Mouse (Mus musculus): ENCODE measurements around the gene Olfr47. TPM values are rescaled to one million over a fixed set of nuclear protein-coding genes. Genes with fewer than 3 reads are reported as not detected.

Olfr47 gene
- polyA plus RNA-seq, 1 experiment from 2014 or later, result not detected

- H3K9me3 ChIP-seq (ENCODE audit: low read length), result no peaks in the 10 kb centered on the region
- H3K4me2 ChIP-seq (replicated peaks; ENCODE audit: low read depth, low read length), result no peak overlapping the region
- peak; percentile 74 for ATAC-seq (ENCODE audit: low FRiP score, low TSS enrichment)
- H3K4me3 ChIP-seq (ENCODE audit: low read length), result no peak overlapping the region
- WGBS, result 51% methylated on average over 7 of the region's 7 CpGs
- no peaks in the 10 kb centered on the region for H3K36me3 ChIP-seq (ENCODE audit: insufficient read depth, low read length)
- no peak overlapping the region for H3K9ac ChIP-seq (replicated peaks; ENCODE audit: low read length)
- H3K27ac ChIP-seq (ENCODE audit: low read length), result no peak overlapping the region
- H3K27me3 ChIP-seq (ENCODE audit: insufficient read depth, low read length), result no peaks in the 10 kb centered on the region
- H3K4me1 ChIP-seq (ENCODE audit: insufficient read depth, low read length), result no peaks in the 10 kb centered on the region
Observed at GRCm38 (mm10) chr6:43254193-43254926, 23.0 kb downstream of the Olfr47 start.

GRCm38 (mm10) chr6:43260756-43261155, 29.4 kb downstream of the Olfr47 start:
- H3K9me3 ChIP-seq (ENCODE audit: low read length), result no peaks in the 10 kb centered on the region
- H3K27me3 ChIP-seq (ENCODE audit: insufficient read depth, low read length), result no peaks in the 10 kb centered on the region
- H3K36me3 ChIP-seq (ENCODE audit: insufficient read depth, low read length), result no peaks in the 10 kb centered on the region
- H3K9ac ChIP-seq (replicated peaks; ENCODE audit: low read length), result no peak overlapping the region
- ATAC-seq (ENCODE audit: low FRiP score, low TSS enrichment), result no peak
- no peak overlapping the region for H3K27ac ChIP-seq (ENCODE audit: low read length)
- WGBS, result 70% methylated on average over 2 of the region's 2 CpGs
- peaks cover 8% of the 10 kb centered on the region for H3K4me1 ChIP-seq (ENCODE audit: insufficient read depth, low read length)
- H3K4me2 ChIP-seq (replicated peaks; ENCODE audit: low read depth, low read length), result no peak overlapping the region
- no peak overlapping the region for H3K4me3 ChIP-seq (ENCODE audit: low read length)

DNA sequence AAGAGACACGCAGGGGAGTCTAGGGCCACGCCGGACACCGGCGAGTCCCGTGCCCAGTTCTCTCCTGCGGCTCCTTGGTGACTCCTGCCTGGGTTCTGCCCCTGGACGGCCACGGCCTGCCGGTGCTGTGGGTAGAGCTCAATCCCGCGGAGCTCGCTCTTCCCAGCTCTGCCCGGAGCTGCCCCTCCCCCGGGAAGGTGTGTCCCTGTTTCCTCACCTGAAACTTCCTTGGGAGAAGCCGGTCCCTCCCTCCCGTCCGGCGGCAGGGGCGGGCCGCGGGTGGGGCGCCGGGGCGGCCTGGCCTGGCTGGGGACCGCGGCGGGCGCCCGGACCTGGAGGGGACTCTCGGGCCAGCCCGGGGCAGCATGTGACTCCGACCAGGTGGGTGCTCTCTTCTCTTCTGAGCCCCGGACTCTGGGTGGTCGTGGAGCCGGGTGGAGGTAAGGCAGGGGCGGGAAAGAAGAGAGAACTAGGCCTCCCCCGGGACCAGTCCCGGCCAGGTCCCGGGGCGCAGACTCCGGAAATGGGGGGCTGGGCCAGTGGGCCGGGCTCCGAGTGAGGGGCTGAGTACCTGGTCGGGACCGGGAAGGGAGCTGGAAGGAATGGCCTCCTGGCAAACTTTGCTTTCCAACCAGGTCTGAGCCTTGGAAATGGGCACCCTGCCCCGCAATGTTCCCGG, 34.2 kb downstream of the Olfr47 start, which contains the start of gene Arhgef5:
Gene Arhgef5 (plus strand): TSS at position 220 of the 679 bp plus-strand sequence.
- Histone ChIP-seq H3K4me2 (replicated peaks; ENCODE audit: low read depth, low read length) (peak within 1 kb of the TSS; percentile 73), H3K36me3 (ENCODE audit: insufficient read depth, low read length) (no peaks in the 10 kb centered on the region), H3K4me3 (ENCODE audit: low read length) (peak within 1 kb of the TSS; percentile 77), H3K27me3 (ENCODE audit: insufficient read depth, low read length) (no peaks in the 10 kb centered on the region), H3K27ac (ENCODE audit: low read length) (peak within 1 kb of the TSS; percentile 87), H3K9me3 (ENCODE audit: low read length) (no peaks in the 10 kb centered on the region), H3K4me1 (ENCODE audit: insufficient read depth, low read length) (peaks cover 15% of the 10 kb centered on the region), H3K9ac (replicated peaks; ENCODE audit: low read length) (peak within 1 kb of the TSS; percentile 94)
- under 1% methylated on average over 44 of the region's 48 CpGs for WGBS
- peak; percentile 94 for ATAC-seq (ENCODE audit: low FRiP score, low TSS enrichment)

DNA sequence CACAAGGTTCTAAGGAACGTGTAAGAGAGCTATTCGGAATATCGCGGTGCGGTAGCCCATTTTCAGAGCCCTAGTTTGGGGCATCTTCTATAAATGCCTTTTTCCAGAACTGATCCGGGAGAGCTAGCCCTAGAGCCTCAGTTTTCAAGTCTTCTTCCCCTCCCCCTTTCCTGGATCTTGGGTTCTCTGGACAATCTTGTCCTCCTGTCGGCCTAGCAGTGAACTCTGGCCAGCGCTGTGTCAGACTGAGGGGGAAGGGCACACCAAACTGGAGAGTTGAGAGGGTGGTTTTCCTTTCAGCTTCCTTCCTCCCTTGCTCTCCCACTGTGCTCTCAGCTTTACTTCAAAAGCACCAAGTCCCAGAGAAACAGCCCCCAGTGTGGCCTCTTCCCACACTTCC, 35.0 kb downstream of the Olfr47 start:
- Histone ChIP-seq H3K4me1 (ENCODE audit: insufficient read depth, low read length) (peaks cover 15% of the 10 kb centered on the region), H3K27me3 (ENCODE audit: insufficient read depth, low read length) (no peaks in the 10 kb centered on the region), H3K9ac (replicated peaks; ENCODE audit: low read length) (peak overlapping the region; percentile 94), H3K9me3 (ENCODE audit: low read length) (no peaks in the 10 kb centered on the region), H3K4me3 (ENCODE audit: low read length) (peak overlapping the region; percentile 77), H3K27ac (ENCODE audit: low read length) (peak overlapping the region; percentile 87), H3K36me3 (ENCODE audit: insufficient read depth, low read length) (no peaks in the 10 kb centered on the region), H3K4me2 (replicated peaks; ENCODE audit: low read depth, low read length) (peak overlapping the region; percentile 73)
- WGBS, result 2% methylated on average over 8 of the region's 8 CpGs
- ATAC-seq (ENCODE audit: low FRiP score, low TSS enrichment), result peak; percentile 82

DNA sequence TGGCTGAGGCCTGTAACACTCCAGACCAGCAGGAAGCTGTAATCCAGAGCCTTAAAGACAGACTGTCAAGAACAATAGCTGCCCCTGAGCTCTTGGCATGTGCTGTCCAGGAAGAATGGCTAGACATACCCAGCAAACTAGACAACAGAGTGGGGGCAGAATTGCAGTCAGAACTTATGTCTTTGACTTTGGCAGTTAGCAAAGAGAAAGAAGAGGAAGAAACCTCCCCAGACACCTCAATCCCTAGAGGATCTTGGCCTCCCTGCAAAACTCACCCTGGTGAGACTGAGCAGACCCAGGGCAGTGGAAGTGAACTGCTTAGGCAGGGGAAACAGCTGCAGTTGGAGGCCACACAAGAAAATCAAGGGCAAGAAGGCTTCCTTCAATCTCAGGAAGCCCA, 41.3 kb downstream of the Olfr47 start:
- Histone ChIP-seq H3K4me3 (ENCODE audit: low read length) (no peak overlapping the region), H3K4me1 (ENCODE audit: insufficient read depth, low read length) (no peaks in the 10 kb centered on the region), H3K36me3 (ENCODE audit: insufficient read depth, low read length) (peaks cover 16% of the 10 kb centered on the region; the same call in 1 of the 2 replicates), H3K9ac (replicated peaks; ENCODE audit: low read length) (no peak overlapping the region), H3K9me3 (ENCODE audit: low read length) (no peaks in the 10 kb centered on the region), H3K27me3 (ENCODE audit: insufficient read depth, low read length) (no peaks in the 10 kb centered on the region), H3K4me2 (replicated peaks; ENCODE audit: low read depth, low read length) (no peak overlapping the region), H3K27ac (ENCODE audit: low read length) (peak overlapping the region; percentile 39)
- peak; percentile 53; the same call in 1 of the 2 replicates for ATAC-seq (ENCODE audit: low FRiP score, low TSS enrichment)

DNA sequence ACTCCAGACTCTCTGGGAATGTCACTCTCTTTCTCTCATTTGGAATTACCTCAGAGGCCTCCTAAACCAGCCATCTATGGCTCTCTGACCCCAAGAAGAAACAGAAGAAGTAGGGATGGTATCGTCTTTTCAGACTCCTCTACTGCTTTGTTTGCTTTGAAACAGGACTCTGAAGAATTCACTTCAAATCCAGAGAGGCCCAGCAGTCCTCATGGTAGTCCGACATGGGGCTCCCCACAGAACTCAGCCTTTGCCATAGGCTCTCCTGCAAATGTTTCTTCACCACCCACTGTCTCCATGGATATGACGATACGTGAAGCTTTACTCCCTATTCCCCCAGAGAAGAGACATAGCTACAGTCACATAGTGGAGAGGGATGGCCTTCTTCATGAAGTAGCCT, 42.8 kb downstream of the Olfr47 start:
- WGBS, result 45% methylated on average over 4 of the region's 4 CpGs
- peak; percentile 76 for ATAC-seq (ENCODE audit: low FRiP score, low TSS enrichment)
- Histone ChIP-seq H3K27me3 (ENCODE audit: insufficient read depth, low read length) (no peaks in the 10 kb centered on the region), H3K9me3 (ENCODE audit: low read length) (no peaks in the 10 kb centered on the region), H3K4me2 (replicated peaks; ENCODE audit: low read depth, low read length) (no peak overlapping the region), H3K9ac (replicated peaks; ENCODE audit: low read length) (no peak overlapping the region), H3K36me3 (ENCODE audit: insufficient read depth, low read length) (peaks cover 16% of the 10 kb centered on the region; the same call in 1 of the 2 replicates), H3K27ac (ENCODE audit: low read length) (no peak overlapping the region), H3K4me1 (ENCODE audit: insufficient read depth, low read length) (no peaks in the 10 kb centered on the region), H3K4me3 (ENCODE audit: low read length) (no peak overlapping the region)

DNA sequence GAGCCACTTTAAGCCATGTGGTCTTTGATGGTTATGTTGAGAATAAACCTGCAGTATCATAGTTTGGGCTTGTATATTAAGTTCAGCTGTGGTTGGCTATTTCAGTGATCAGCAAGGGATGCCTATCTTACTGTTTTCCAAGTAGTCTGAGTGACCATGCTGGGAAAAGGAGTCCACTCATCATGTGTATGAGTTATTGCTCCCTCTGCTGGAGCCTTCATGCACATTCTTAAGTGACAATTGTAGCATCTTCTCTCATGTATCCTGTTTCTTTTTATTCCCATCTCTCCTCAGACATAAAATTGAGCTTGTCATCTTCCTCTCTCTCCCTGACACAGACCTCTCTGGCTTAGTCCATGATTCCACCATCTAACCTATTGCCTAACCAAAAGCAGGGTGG, 46.9 kb downstream of the Olfr47 start:
- H3K27ac ChIP-seq (ENCODE audit: low read length), result no peak overlapping the region
- H3K4me3 ChIP-seq (ENCODE audit: low read length), result no peak overlapping the region
- no peak overlapping the region for H3K4me2 ChIP-seq (replicated peaks; ENCODE audit: low read depth, low read length)
- no peaks in the 10 kb centered on the region for H3K9me3 ChIP-seq (ENCODE audit: low read length)
- ATAC-seq (ENCODE audit: low FRiP score, low TSS enrichment), result no peak
- H3K4me1 ChIP-seq (ENCODE audit: insufficient read depth, low read length), result no peaks in the 10 kb centered on the region
- no peak overlapping the region for H3K9ac ChIP-seq (replicated peaks; ENCODE audit: low read length)
- H3K27me3 ChIP-seq (ENCODE audit: insufficient read depth, low read length), result no peaks in the 10 kb centered on the region
- peaks cover 45% of the 10 kb centered on the region for H3K36me3 ChIP-seq (ENCODE audit: insufficient read depth, low read length)

DNA sequence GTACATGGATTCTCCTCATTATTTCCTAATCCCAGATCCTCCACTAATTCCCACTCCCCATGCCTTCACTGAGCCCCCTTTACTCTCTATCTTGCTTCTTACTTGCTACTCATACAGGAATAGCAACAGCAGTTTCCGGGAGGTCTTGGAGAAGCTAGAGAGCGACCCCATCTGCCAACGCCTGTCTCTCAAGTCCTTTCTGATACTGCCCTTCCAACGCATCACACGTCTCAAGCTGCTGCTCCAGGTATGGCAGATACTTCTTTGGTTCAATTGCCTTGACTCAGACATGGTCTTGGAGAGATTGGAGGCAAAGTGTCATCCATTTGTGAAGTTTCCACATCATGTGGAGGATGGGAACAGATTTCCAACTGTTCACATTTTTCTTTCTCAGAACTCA, 49.2 kb downstream of the Olfr47 start:
- no peak overlapping the region for H3K4me2 ChIP-seq (replicated peaks; ENCODE audit: low read depth, low read length)
- peaks cover 49% of the 10 kb centered on the region for H3K36me3 ChIP-seq (ENCODE audit: insufficient read depth, low read length)
- H3K9me3 ChIP-seq (ENCODE audit: low read length), result no peaks in the 10 kb centered on the region
- H3K4me1 ChIP-seq (ENCODE audit: insufficient read depth, low read length), result no peaks in the 10 kb centered on the region
- no peak overlapping the region for H3K27ac ChIP-seq (ENCODE audit: low read length)
- no peak for ATAC-seq (ENCODE audit: low FRiP score, low TSS enrichment)
- no peak overlapping the region for H3K9ac ChIP-seq (replicated peaks; ENCODE audit: low read length)
- no peaks in the 10 kb centered on the region for H3K27me3 ChIP-seq (ENCODE audit: insufficient read depth, low read length)
- WGBS, result 97% methylated on average over 5 of the region's 5 CpGs
- no peak overlapping the region for H3K4me3 ChIP-seq (ENCODE audit: low read length)
